Mouse (Mus musculus) neural tube, embryonic 14.5 days (tissue): ENCODE results near the gene Nhlrc3. TPM values are rescaled to one million over a fixed set of nuclear protein-coding genes. Genes with fewer than 3 reads are reported as not detected.

Source experiments
- ATAC-seq: fragments of 200-750 bp; cut with Nextera tagmentation; 2 replicates; pipeline ENCODE4 v1.8.0; 2017; ENCODE audit warnings: low read depth, mild to moderate bottlenecking, moderate TSS enrichment, moderate library complexity
- H3K27ac ChIP-seq: fragments of 300-500 bp; sonication (generic); 2 replicates; pipeline ENCODE4 v1.5.1; 2014; ENCODE audit warnings: low read depth, mild to moderate bottlenecking, control low read depth, low read length, moderate library complexity, mixed read lengths
- H3K27me3 ChIP-seq: fragments of 300-500 bp; sonication (generic); 2 replicates; pipeline ENCODE4 v1.6.1; 2014; ENCODE audit warnings: low read length; ENCODE audit not compliant: control insufficient read depth, insufficient read depth
- H3K36me3 ChIP-seq: fragments of 300-500 bp; sonication (generic); 2 replicates; pipeline ENCODE4 v1.6.1; 2014; ENCODE audit warnings: low read length, mixed read lengths; ENCODE audit not compliant: control insufficient read depth, insufficient read depth
- H3K4me1 ChIP-seq: fragments of 300-500 bp; sonication (generic); 2 replicates; pipeline ENCODE4 v1.6.1; 2014; ENCODE audit warnings: low read length; ENCODE audit not compliant: control insufficient read depth, insufficient read depth
- H3K4me2 ChIP-seq: fragments of 300-500 bp; sonication (generic); 2 replicates; pipeline ENCODE4 v1.6.1; 2014; ENCODE audit warnings: mild to moderate bottlenecking, low read depth, low read length, control low read depth
- H3K4me3 ChIP-seq: fragments of 300-500 bp; sonication (generic); 2 replicates; pipeline ENCODE4 v1.5.1; 2014; ENCODE audit warnings: low read depth, low read length, control low read depth, mixed read lengths
- H3K9ac ChIP-seq: fragments of 300-500 bp; sonication (generic); replicated peaks from 2 replicates; pipeline ENCODE4 v1.6.1; 2014; ENCODE audit warnings: low read depth, mild to moderate bottlenecking, control low read depth, low read length, mixed read lengths
- H3K9me3 ChIP-seq: fragments of 300-500 bp; sonication (generic); 2 replicates; pipeline ENCODE4 v1.6.1; 2016; ENCODE audit warnings: low read length; ENCODE audit not compliant: control insufficient read depth
- WGBS: fragments of 180-500 bp; shearing (Covaris S2); extraction: QIAGEN DNeasy Blood & Tissue Kit; methylation state at CpG from one replicate; pipeline ENCODE4 v1.1.7; 2014; 5-methylcytosine and 5-hydroxymethylcytosine counted together
- polyA plus RNA-seq: library from polyadenylated mRNA; unstranded; fragments of >200 nt; fragmentation: Nextera tagmentation; extraction: Ambion mirVana; gene quantifications from 2 replicates; pipeline ENCODE4 v1.2.1, GENCODE M21; 2014

Nhlrc3 gene
- polyA plus RNA-seq, 1 experiment from 2014 or later = 9.9 TPM

GRCm38 (mm10) chr3:53448208-53448607, 14.9 kb downstream of the Nhlrc3 start:
- peaks cover 18% of the 10 kb centered on the region; the same call in 1 of the 2 replicates for H3K36me3 ChIP-seq
- no peak overlapping the region for H3K27ac ChIP-seq
- no peaks in the 10 kb centered on the region for H3K4me1 ChIP-seq
- no peak overlapping the region for H3K9ac ChIP-seq
- peak; percentile 69; the same call in 1 of the 2 replicates for ATAC-seq
- WGBS = 27% methylated on average over 2 of the region's 2 CpGs
- no peak overlapping the region for H3K4me2 ChIP-seq
- no peaks in the 10 kb centered on the region for H3K27me3 ChIP-seq
- H3K9me3 ChIP-seq = no peaks in the 10 kb centered on the region
- H3K4me3 ChIP-seq = no peak overlapping the region

- no peaks in the 10 kb centered on the region for H3K27me3 ChIP-seq
- no peak overlapping the region for H3K4me3 ChIP-seq
- no peak overlapping the region for H3K27ac ChIP-seq
- ATAC-seq = no peak
- H3K36me3 ChIP-seq = peaks cover 10% of the 10 kb centered on the region; the same call in 1 of the 2 replicates
- no peaks in the 10 kb centered on the region for H3K4me1 ChIP-seq
- no peak overlapping the region for H3K4me2 ChIP-seq
- WGBS = 92% methylated on average over 3 of the region's 3 CpGs
- no peak overlapping the region for H3K9ac ChIP-seq
- H3K9me3 ChIP-seq = no peaks in the 10 kb centered on the region
These were observed 16.3 kb downstream of the Nhlrc3 start for GRCm38 (mm10) chr3:53446801-53447200.

GRCm38 (mm10) chr3:53445540-53445939, 17.6 kb downstream of the Nhlrc3 start:
- H3K9ac ChIP-seq = no peak overlapping the region
- no peaks in the 10 kb centered on the region for H3K9me3 ChIP-seq
- H3K4me3 ChIP-seq = no peak overlapping the region
- no peak overlapping the region for H3K27ac ChIP-seq
- no peaks in the 10 kb centered on the region for H3K27me3 ChIP-seq
- 35% methylated on average over 5 of the region's 5 CpGs for WGBS
- no peak overlapping the region for H3K4me2 ChIP-seq
- H3K36me3 ChIP-seq = no peaks in the 10 kb centered on the region
- ATAC-seq = peak; percentile 61; the same call in 1 of the 2 replicates
- H3K4me1 ChIP-seq = no peaks in the 10 kb centered on the region

GRCm38 (mm10) chr3:53436550-53436949, 26.6 kb downstream of the Nhlrc3 start:
- Histone ChIP-seq H3K4me1 (no peaks in the 10 kb centered on the region), H3K36me3 (no peaks in the 10 kb centered on the region), H3K4me3 (no peak overlapping the region), H3K27me3 (no peaks in the 10 kb centered on the region), H3K9me3 (no peaks in the 10 kb centered on the region), H3K9ac (no peak overlapping the region), H3K27ac (no peak overlapping the region), H3K4me2 (no peak overlapping the region)
- 74% methylated on average over 5 of the region's 5 CpGs for WGBS
- ATAC-seq = no peak

GRCm38 (mm10) chr3:53434610-53435009, 28.5 kb downstream of the Nhlrc3 start:
- H3K4me3 ChIP-seq = no peak overlapping the region
- H3K4me1 ChIP-seq = no peaks in the 10 kb centered on the region
- ATAC-seq = no peak
- H3K27me3 ChIP-seq = no peaks in the 10 kb centered on the region
- H3K27ac ChIP-seq = no peak overlapping the region
- no peaks in the 10 kb centered on the region for H3K36me3 ChIP-seq
- no peak overlapping the region for H3K4me2 ChIP-seq
- no peak overlapping the region for H3K9ac ChIP-seq
- no peaks in the 10 kb centered on the region for H3K9me3 ChIP-seq
- WGBS = 83% methylated on average over 3 of the region's 3 CpGs

- H3K27me3 ChIP-seq = no peaks in the 10 kb centered on the region
- no peaks in the 10 kb centered on the region for H3K9me3 ChIP-seq
- WGBS = 85% methylated on average over 4 of the region's 4 CpGs
- no peak overlapping the region for H3K9ac ChIP-seq
- H3K27ac ChIP-seq = no peak overlapping the region
- no peaks in the 10 kb centered on the region for H3K36me3 ChIP-seq
- no peak for ATAC-seq
- no peaks in the 10 kb centered on the region for H3K4me1 ChIP-seq
- no peak overlapping the region for H3K4me2 ChIP-seq
- H3K4me3 ChIP-seq = no peak overlapping the region
These were observed 39.6 kb downstream of the Nhlrc3 start for GRCm38 (mm10) chr3:53423576-53423975.

- Histone ChIP-seq H3K36me3 (no peaks in the 10 kb centered on the region), H3K4me1 (no peaks in the 10 kb centered on the region), H3K27ac (no peak overlapping the region), H3K9ac (no peak overlapping the region), H3K27me3 (no peaks in the 10 kb centered on the region), H3K4me2 (no peak overlapping the region), H3K4me3 (no peak overlapping the region), H3K9me3 (no peaks in the 10 kb centered on the region)
- no peak for ATAC-seq
- WGBS = 43% methylated on average over 1 of the region's 1 CpGs
These were observed 40.4 kb downstream of the Nhlrc3 start for GRCm38 (mm10) chr3:53422691-53423090.

GRCm38 (mm10) chr3:53421656-53422055, 41.5 kb downstream of the Nhlrc3 start:
- Histone ChIP-seq H3K4me2 (no peak overlapping the region), H3K36me3 (no peaks in the 10 kb centered on the region), H3K9ac (no peak overlapping the region), H3K9me3 (no peaks in the 10 kb centered on the region), H3K4me1 (peaks cover 3% of the 10 kb centered on the region; the same call in 1 of the 2 replicates), H3K4me3 (no peak overlapping the region), H3K27ac (no peak overlapping the region), H3K27me3 (no peaks in the 10 kb centered on the region)
- ATAC-seq = no peak
- WGBS = 89% methylated on average over 12 of the region's 12 CpGs

- Histone ChIP-seq H3K27me3 (no peaks in the 10 kb centered on the region), H3K9me3 (no peaks in the 10 kb centered on the region), H3K4me1 (peaks cover 3% of the 10 kb centered on the region; the same call in 1 of the 2 replicates), H3K4me3 (no peak overlapping the region), H3K27ac (no peak overlapping the region), H3K9ac (no peak overlapping the region), H3K36me3 (no peaks in the 10 kb centered on the region), H3K4me2 (no peak overlapping the region)
- no peak for ATAC-seq
- WGBS = 63% methylated on average over 7 of the region's 7 CpGs
These were observed 45.4 kb downstream of the Nhlrc3 start for GRCm38 (mm10) chr3:53417701-53418100.
